Mouse (Mus musculus): ENCODE measurements around the gene Gm12887. TPM values are rescaled to one million over a fixed set of nuclear protein-coding genes. Genes with fewer than 3 reads are reported as not detected.

Gene Gm12887
- not detected for total RNA-seq (2021)
- long read RNA-seq, experiment 1 = 0 reads
- long read RNA-seq, experiment 2 = 0 reads

GRCm38 (mm10) chr4:121622003-121622402, at the start of gene Gm12887:
Gene Gm12887 (minus strand): TSS chr4:121622103.
- DNase-seq = no peak
- intact Hi-C loops (cut with DNase I) = loop anchor here (5.0 kb wide), 1 partner anchor 260 kb away; no protein-coding TSS in a partner anchor

GRCm38 (mm10) chr4:121657040-121657439, 35.1 kb upstream of the Gm12887 start:
- DNase-seq = no peak
- intact Hi-C loops (cut with DNase I) = no loop called here

Other genes starting within 250 kb of the Gm12887 start
- gene Gm12886, start 199.0 kb downstream of the Gm12887 start, total RNA-seq (2021) = not detected

Data from heart, postnatal 14 days (tissue).